Mouse (Mus musculus) adrenal gland, postnatal 25 days (tissue): ENCODE results near the gene Atg16l1. TPM values are rescaled to one million over a fixed set of nuclear protein-coding genes. Genes with fewer than 3 reads are reported as not detected.

Source experiments
- DNase-seq: peaks from one replicate; pipeline ENCODE4 v3.0.0; 2021; ENCODE audit warnings: mixed read lengths
- total RNA-seq: library from RNA; stranded (reverse); gene quantifications from 2 replicates; pipeline ENCODE4 v1.2.3, GENCODE M21; 2021

The Atg16l1 gene
- total RNA-seq, 1 experiment from 2014 or later = 39.0 TPM

DNA sequence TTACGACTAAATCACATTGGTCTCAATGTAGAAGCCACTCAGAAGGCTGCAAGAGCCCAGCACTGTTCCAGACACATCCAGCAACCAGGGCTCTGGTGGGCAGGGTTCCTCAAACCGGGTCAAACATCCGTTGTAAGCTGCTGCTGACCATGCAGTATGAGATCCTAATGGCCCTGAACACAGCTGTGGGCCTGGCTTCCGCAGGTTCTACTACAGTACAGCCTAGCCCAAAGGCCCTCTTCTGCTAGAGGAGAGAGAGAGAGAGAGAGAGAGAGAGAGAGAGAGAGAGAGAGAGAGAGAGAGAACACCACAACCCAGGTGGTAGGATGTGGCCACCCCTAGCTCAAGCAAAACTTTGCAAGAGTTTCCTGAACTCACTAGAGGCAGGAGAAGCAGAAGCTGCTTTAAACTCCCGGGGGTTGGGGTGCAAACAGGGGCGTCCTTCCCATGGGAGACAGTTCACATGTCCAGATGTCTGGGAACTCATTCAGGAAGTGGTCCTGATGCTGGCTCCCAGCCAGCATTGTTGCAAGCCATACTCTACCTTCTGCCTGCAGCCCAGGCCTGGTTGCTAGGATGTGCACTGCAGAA is 74.0 kb downstream of the Atg16l1 start:
- no peak for DNase-seq

DNA sequence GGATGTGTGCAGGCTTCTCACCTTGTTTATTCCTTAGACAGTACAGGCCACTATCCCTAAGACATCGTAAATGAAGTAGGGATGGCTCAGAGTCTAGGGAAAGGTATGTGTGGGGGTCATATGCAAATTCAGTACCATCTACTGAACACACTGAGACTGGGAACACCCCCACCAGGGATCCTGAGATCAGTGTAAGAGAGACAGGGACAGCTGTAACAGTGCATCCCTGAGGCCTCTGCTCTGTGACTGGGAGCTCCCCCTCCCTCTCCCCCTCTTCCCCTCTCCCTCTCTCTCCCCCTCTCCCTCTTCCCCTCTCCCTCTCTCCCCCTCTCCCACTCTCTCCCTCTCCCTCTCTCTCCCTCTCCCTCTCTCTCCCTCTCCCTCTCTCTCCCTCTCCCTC is 80.8 kb downstream of the Atg16l1 start:
- DNase-seq = no peak

DNA sequence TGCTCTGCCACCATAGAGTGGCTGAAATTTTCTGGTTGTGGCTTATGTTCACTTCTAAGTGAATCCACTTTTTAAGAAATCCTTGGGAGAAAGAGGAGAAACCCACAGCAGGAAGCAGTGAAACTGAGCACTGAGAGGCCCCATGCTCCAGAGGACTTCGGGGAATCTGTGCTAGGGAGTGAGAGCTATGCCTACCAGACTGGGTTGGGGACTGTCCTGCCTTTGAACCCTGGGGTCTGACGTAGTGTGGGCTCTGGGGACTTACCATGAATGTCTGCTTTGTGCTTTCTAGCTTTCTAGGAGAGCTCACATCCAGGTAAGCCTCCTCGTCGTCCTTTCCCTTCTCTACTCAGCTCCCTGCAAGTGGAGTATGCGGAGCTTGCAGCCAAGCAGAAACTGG is 81.3 kb downstream of the Atg16l1 start:
- no peak for DNase-seq

DNA sequence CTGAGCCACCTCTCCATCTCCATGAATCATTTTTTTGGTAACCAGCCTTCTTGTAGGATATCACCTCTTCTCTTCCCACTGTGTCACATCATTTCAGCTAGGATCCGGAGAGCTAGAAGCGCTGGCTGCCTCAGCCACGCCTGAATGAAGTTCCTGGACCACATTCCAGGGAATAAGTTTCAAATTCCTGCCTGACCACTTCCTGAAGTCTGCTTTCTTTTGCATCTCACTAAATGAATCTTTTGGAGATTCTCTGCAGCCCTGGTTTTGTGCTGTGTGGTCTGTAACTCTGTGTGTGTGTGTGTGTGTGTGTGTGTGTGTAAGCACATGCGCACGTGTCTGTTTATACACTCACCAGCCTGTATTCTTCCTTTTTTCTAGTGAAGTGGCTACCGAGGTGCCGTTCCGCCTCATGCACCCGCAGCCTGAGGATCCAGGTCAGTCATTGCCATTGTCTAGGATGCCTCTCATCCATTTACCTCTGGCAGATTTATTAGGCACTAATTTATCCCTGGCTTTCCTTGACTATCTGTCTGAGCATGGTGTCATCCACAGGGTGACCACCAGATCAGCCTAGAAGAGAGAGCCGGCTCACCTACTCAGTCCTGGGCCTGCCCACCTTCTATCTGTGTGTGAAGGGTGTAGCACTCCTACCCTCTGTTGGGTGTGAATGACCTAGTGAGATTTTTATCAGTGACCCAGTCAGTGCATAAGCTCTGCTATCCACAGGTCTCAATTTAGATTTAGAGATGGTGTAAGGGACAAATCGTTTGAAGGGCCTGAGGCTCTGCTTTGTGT is 84.9 kb downstream of the Atg16l1 start:
- no peak for DNase-seq

Other genes with a start within 250 kb of the Atg16l1 start
- not detected in 2 replicates for gene Neu2, start 246.0 kb upstream of the Atg16l1 start, total RNA-seq
- gene Ngef, start 182.0 kb upstream of the Atg16l1 start, total RNA-seq = 0.46 TPM in 1 of 2 replicates, not detected in the other
- gene Inpp5d, start 135.6 kb upstream of the Atg16l1 start, total RNA-seq = 7.9 and 17.4 TPM in 2 replicates
- gene Sag, start 47.8 kb downstream of the Atg16l1 start, total RNA-seq = 4.0 and 5.2 TPM in 2 replicates
- gene Dgkd, start 97.4 kb downstream of the Atg16l1 start, total RNA-seq = 54.7 and 62.5 TPM in 2 replicates